Mouse (Mus musculus) lung, adult 2 months (tissue): ENCODE measurements at regions not wholly inside any gene's neighbourhood (a gene's known extent, or its start where the extent isn't known, plus 50 kb on each side); places are given as distances from the start of the nearest gene placed in this dataset.
A peak's percentile ranks its signal among the peaks of the same experiment; 100 is the strongest.
"Not testable (repeated sequence)": the region's sequence is repeated elsewhere in the genome, so short reads cannot be mapped to it uniquely, and the experiment has no call there.

Experiments
- DNase-seq: peaks from one replicate; pipeline ENCODE4 v3.0.0; 2022
- H3K4me1 ChIP-seq: fragments of 200-500 bp; 2 replicates; pipeline ENCODE4 v1.6.1; 2011; ENCODE audit warnings: low read length; ENCODE audit not compliant: control insufficient read depth, insufficient read depth
- H3K4me3 ChIP-seq: fragments of 200-500 bp; replicated peaks from 2 replicates; pipeline ENCODE3; 2011; ENCODE audit warnings: low read depth, mild to moderate bottlenecking, control low read depth, low read length; ENCODE audit errors: extremely low read depth
- CTCF ChIP-seq: fragments of 200-500 bp; IDR thresholded peaks from 2 replicates; pipeline ENCODE4 v1.5.1; 2011; ENCODE audit warnings: mild to moderate bottlenecking, low read length, control low read depth; ENCODE audit not compliant: insufficient read depth
- POLR2A ChIP-seq: fragments of 200-500 bp; IDR thresholded peaks from 2 replicates; pipeline ENCODE4 v1.6.1; 2011; ENCODE audit warnings: low read depth, mild to moderate bottlenecking, control low read depth, low read length, borderline replicate concordance; ENCODE audit errors: extremely low read depth
- whole genome bisulfite sequencing: fragments of 180-500 bp; shearing (Covaris S2); methylation state at CpG from one replicate; pipeline ENCODE4 v1.1.7; 2018; 5-methylcytosine and 5-hydroxymethylcytosine counted together

GRCm38 (mm10) chr13:99128979-99129378, 55.6 kb upstream of the Zfp366 start:
- Histone ChIP-seq H3K4me1 (peaks cover 15% of the 10 kb centered on the region), H3K4me3 (no peak overlapping the region)
- TF ChIP-seq POLR2A: no peak
- TF ChIP-seq CTCF: no peak
- WGBS: 26% methylated on average over 2 of the region's 2 CpGs
- no peak for DNase-seq

- DNase-seq: no peak
- TF ChIP-seq POLR2A (no peak), CTCF (no peak)
- 60% methylated on average over 5 of the region's 5 CpGs for WGBS
- H3K4me1 ChIP-seq: peaks cover 15% of the 10 kb centered on the region
- no peak overlapping the region for H3K4me3 ChIP-seq
Observed at GRCm38 (mm10) chr13:99128284-99128691, 56.3 kb upstream of the Zfp366 start.

DNA sequence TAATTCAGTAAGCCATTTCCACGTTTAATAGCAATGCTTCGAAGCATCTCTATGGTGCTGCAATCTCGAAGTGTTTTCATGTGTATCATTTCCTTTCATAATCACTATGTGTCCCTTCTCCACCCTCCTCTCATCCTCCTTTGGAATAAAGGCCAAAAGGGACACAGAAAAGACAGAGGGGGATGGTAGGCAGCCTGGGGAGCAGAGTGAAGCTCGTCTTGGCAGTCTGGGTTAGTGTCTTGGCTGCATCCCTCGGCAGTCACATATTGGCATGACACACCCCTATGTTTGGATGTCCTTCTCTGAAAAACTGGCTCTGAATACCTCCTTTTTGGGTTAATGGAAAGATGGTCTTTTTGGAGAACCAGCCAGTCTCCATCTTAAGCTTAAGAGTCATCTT, 56.9 kb upstream of the Zfp366 start:
- 72% methylated on average over 5 of the region's 5 CpGs for WGBS
- H3K4me1 ChIP-seq: peaks cover 15% of the 10 kb centered on the region
- H3K4me3 ChIP-seq: no peak overlapping the region
- no peak for DNase-seq
- TF ChIP-seq POLR2A (no peak), CTCF (no peak)

- H3K4me3 ChIP-seq, DNase-seq: not testable (repeated sequence)
- peaks cover 15% of the 10 kb centered on the region for H3K4me1 ChIP-seq
- WGBS: 95% methylated on average over 10 of the region's 10 CpGs
Observed at GRCm38 (mm10) chr13:99126971-99127370, 57.7 kb upstream of the Zfp366 start.

DNA sequence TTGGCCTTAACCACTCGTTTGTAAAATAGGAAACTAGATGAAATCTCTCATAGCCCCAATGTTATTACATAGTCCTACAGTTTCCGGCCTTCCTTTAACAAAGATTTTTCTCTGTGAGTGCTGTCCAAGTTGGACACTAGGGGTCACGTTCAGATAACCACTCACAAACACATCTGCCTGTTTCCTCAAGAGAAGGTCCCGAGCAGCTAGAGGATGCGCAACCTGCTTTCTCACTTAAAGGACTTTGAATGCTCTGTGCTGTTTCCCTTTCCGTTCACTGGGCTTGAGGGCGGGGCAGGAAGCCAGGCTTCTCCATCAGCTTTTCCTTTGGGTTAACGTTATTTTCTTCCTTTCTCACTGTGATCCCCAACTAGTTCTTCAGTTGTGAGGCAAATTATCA, 58.1 kb upstream of the Zfp366 start:
- no peak for DNase-seq
- TF ChIP-seq CTCF: no peak
- no peak for TF ChIP-seq POLR2A
- Histone ChIP-seq H3K4me1 (peaks cover 15% of the 10 kb centered on the region), H3K4me3 (no peak overlapping the region)
- 48% methylated on average over 8 of the region's 8 CpGs for WGBS

DNA sequence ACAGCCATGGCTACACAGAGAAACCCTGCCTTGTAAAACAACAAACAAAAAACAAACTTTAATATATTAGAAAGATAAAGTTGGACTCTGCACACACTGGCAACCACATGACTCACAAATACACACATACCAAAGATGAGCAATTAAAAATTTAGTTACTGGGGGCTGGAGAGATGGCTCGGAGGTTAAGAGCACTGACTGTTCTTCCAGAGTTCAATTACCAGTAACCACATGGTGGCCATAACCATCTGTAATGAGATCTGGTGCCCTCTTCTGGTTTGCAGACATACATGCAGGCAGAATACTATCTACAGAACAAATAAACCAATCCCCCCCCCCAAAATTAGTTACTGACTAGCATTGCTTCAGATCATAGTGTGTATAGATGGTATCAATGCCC, 58.7 kb upstream of the Zfp366 start:
- WGBS: 64% methylated on average over 1 of the region's 1 CpGs
- no peak for TF ChIP-seq CTCF
- TF ChIP-seq POLR2A: no peak
- Histone ChIP-seq H3K4me3 (no peak overlapping the region), H3K4me1 (peaks cover 15% of the 10 kb centered on the region)
- no peak for DNase-seq

DNA sequence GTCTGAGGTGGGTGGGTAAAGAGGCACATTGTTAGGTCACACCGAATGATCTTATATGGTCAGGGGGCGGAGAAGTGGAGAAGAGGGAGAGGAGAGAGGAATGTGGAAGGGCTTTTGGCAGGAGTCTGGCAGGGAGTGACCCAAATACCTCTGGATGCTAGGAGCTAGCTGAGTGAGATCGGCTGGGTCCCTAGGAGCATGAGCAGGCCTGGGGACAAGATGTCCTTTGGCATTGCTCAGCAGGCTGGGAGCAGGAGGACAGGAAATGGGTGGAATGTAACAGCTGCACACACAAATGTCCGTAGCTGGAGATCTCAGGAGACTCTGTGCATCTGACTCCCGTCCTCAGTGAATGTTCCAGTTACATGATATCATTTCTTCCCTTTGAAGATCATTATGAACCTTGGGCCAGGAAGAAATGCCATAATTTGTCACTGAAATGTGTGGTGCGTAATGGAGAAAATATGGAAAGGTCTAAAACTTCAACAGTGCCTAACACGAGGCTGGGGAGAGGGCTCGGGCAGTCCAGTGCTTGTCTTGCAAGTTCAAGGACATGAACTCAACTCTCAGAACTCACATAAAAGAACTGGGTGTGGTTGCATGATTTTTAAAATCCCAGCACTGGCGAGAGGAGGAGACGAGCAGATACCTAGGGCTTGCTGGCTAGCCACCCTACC, 59.6 kb upstream of the Zfp366 start:
- no peak overlapping the region for H3K4me3 ChIP-seq
- peaks cover 15% of the 10 kb centered on the region for H3K4me1 ChIP-seq
- 40% methylated on average over 10 of the region's 10 CpGs for WGBS
- DNase-seq: peak; percentile 34
- TF ChIP-seq POLR2A: peak; percentile 33; the same call in 1 of the 2 replicates
- TF ChIP-seq CTCF: no peak

DNA sequence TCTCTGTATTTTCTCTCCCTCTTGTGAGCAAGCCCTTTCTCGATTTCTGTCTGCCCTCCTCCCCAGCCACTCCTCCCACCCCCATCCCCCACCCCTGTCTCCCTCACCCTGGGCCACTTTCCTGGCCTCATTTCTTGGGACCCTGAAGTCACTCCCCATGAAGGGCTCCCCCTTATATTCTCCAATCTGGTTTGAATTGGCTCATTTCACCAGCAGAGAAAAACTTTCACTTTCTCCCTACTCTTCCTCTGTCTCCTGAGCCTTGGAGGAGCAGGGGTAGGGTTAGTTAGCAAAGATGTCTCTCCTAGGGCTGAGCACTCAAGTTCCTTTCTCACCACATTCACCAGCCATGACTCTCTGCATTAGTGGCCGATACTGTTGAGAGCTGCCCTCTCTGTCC, 60.5 kb upstream of the Zfp366 start:
- DNase-seq: no peak
- 37% methylated on average over 2 of the region's 2 CpGs for WGBS
- Histone ChIP-seq H3K4me1 (peaks cover 15% of the 10 kb centered on the region), H3K4me3 (no peak overlapping the region)
- TF ChIP-seq CTCF (no peak), POLR2A (no peak)

- Histone ChIP-seq H3K4me3 (no peak overlapping the region), H3K4me1 (peaks cover 15% of the 10 kb centered on the region)
- WGBS: 79% methylated on average over 12 of the region's 12 CpGs
- DNase-seq: no peak
- no peak for TF ChIP-seq POLR2A
- no peak for TF ChIP-seq CTCF
Observed at GRCm38 (mm10) chr13:99123476-99124140, 61.0 kb upstream of the Zfp366 start.

DNA sequence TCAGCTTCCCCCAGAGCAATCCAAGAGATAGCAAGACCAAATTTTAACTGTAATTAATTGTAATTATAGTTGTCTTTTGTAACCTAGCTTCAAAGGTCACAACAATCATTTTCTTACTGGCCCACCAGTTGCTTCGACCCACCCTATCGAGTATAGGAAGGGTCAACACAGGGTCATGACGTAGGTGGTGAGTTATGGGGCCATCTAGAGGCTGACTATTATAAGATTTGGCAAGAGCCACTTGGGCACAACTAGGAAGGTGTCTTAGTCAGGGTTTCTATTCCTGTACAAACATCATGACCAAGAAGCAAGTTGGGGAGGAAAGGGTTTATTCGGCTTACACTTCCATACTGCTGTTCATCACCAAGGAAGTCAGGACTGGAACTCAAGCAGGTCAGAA, 62.1 kb upstream of the Zfp366 start:
- WGBS: 81% methylated on average over 4 of the region's 4 CpGs
- DNase-seq, H3K4me3 ChIP-seq: not testable (repeated sequence)
- H3K4me1 ChIP-seq: peaks cover 15% of the 10 kb centered on the region

DNA sequence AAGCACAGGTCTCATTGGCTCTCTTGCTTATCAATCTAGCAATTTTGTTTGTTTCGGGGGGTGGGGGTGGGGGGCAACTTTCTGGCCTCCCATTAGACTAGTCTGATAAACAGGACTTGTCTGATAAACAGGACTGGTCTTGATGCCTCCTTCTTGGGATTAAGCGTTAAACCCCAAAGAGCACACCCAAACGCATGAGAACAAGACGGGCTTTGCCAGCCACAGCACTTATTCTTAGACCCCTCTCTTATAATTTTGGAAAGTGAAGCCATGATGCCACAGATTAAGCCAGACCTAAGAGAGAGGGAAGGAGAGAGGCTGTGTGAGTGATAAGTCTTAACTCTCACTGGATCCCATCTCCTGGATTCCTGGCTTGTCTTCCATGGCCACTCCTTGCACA, 63.5 kb upstream of the Zfp366 start:
- Histone ChIP-seq H3K4me1 (peaks cover 9% of the 10 kb centered on the region), H3K4me3 (no peak overlapping the region)
- no peak for DNase-seq
- no peak for TF ChIP-seq CTCF
- TF ChIP-seq POLR2A: no peak
- 97% methylated on average over 4 of the region's 4 CpGs for WGBS
